8 mouse cellular contexts compared by ENCODE assay signal in genomic region chrX:101131001-101131400, GRCm38 (mm10). TPM values are rescaled to one million over a fixed set of nuclear protein-coding genes. Genes with fewer than 3 reads are reported as not detected.
DNase-seq lines count a peak whose midpoint lies in the region; ATAC-seq and TF ChIP-seq lines count a peak whose summit lies in the region.

No protein-coding gene starts in this region.

- no peak overlapping the region for H3K4me2 ChIP-seq in heart, postnatal 0 days (ENCODE audit: low read depth, low read length)

- TF ChIP-seq CTCF in heart, postnatal 0 days (IDR thresholded peaks at IDR 0.05; ENCODE audit: low read depth) = peak; percentile 55

- H3K4me3 ChIP-seq in heart, postnatal 0 days (ENCODE audit: low read depth, low read length) = no peak overlapping the region

- no peaks in the 10 kb centered on the region for H3K9me3 ChIP-seq in heart, postnatal 0 days (replicated peaks; ENCODE audit: control insufficient read depth, low read length)

- H3K27ac ChIP-seq in heart, postnatal 0 days (ENCODE audit: low read depth) = no peak overlapping the region

- no peak for TF ChIP-seq EP300 in heart, postnatal 0 days (IDR thresholded peaks at IDR 0.05; ENCODE audit: low read depth)

- DNase-seq in cerebellum, adult 11 months = peak; percentile 60
- peak; percentile 45 to 59 for DNase-seq in adrenal gland, adult 18-20 months (ENCODE audit: low spot score in 2 of 2)
- DNase-seq in embryo, embryonic 11.5 days (ENCODE audit: low read depth, low spot score) = peak; percentile 51
- DNase-seq in heart, postnatal 0 days (ENCODE audit: low spot score) = peak; percentile 10
- peak; percentile 35 to 80 for DNase-seq in layer of hippocampus, postnatal 25 days (ENCODE audit: extremely low spot score in 1 of 2, low spot score in 1 of 2)
- DNase-seq in spleen, postnatal 14 days (ENCODE audit: low spot score in 2 of 2) = peak; percentile 35 to 55

- H3K4me1 ChIP-seq in heart, postnatal 0 days (ENCODE audit: control insufficient read depth, insufficient read depth) = no peaks in the 10 kb centered on the region

- ATAC-seq in cerebellum, adult (ENCODE audit: insufficient number of reproducible peaks, low FRiP score, low TSS enrichment) = no peak
- ATAC-seq in heart, postnatal 0 days (ENCODE audit: insufficient read depth, low read depth) = no peak
- peak; percentile 63 for ATAC-seq in megakaryocyte progenitor cell, adult 5-6 weeks (replicated peaks; ENCODE audit: poor library complexity)

- no peak overlapping the region for H3K9ac ChIP-seq in heart, postnatal 0 days (replicated peaks; ENCODE audit: low read depth, low read length)

- no peaks in the 10 kb centered on the region for H3K27me3 ChIP-seq in heart, postnatal 0 days (ENCODE audit: control insufficient read depth, insufficient read depth, low read length)

- H3K36me3 ChIP-seq in heart, postnatal 0 days (replicated peaks; ENCODE audit: control insufficient read depth, insufficient read depth, low read length) = no peaks in the 10 kb centered on the region

- WGBS in heart, postnatal 0 days = 31% methylated on average over 7 of the region's 7 CpGs

RNA-seq across cellular contexts. Expression of gene Slc7a3, which starts 45.2 kb away (rescaled TPM):
- total RNA-seq in adrenal gland, adult 18-20 months (2021) = under 1 TPM; 0.77 to 0.80 TPM
- total RNA-seq in heart, postnatal 0 days (2014; rRNA removed; ENCODE audit: low replicate concordance) = 2.2 TPM in 1 of 2 replicates, not detected in the other
- 0.14 and 0.22 TPM in 2 replicates for polyA plus RNA-seq in heart, postnatal 0 days (2015; fragmentation: Nextera tagmentation; extraction: Ambion mirVana)
- 1 to 10 TPM; 5.0 to 5.4 TPM for total RNA-seq in layer of hippocampus, postnatal 25 days (2021)
- total RNA-seq in megakaryocyte progenitor cell, adult 5-6 weeks (2015) = 0.27 TPM in 1 of 2 replicates, not detected in the other
- 0.41 TPM in 1 of 2 replicates, not detected in the other for total RNA-seq in megakaryocyte progenitor cell, adult 5-6 weeks (2017)

Comparison
In these comparisons a context has a peak if more than half of its experiments do, and no peak if none do; other contexts are left out.
1. DNase-seq: peak in every context shown above with its lines; median percentile 60 in cerebellum, adult 11 months; 58 in layer of hippocampus, postnatal 25 days; 52 in adrenal gland, adult 18-20 months; 51 in embryo, embryonic 11.5 days; 45 in spleen, postnatal 14 days; 10 in heart, postnatal 0 days.